Mouse (Mus musculus): Measurements from ENCODE around the gene Gm5800.

DNA sequence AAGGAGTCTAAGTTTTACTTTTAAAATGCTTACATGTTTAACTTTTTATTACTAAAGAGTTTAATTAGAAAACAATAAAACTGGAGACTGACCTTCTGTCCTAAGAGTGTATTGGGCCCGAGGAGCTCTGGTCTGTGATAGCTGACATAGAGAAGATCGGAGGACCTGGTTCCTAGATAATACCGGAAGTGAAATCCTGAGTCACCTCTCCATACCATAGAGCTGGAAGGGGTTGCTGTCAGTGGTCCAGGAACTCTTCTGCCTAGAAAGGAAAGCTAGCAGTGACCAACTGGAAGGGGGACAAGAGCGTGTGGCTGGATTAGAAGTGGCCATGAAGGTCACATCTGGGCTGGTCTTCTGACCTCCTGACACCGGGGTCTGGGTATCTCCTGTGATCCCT, 39.7 kb downstream of the Gm5800 start:
- no peak for TF ChIP-seq CTCF (IDR thresholded peaks at IDR 0.05; ENCODE audit: control insufficient read depth, insufficient read depth, insufficient replicate concordance, low read depth, low read length)
- no peak for TF ChIP-seq POLR2A (IDR thresholded peaks at IDR 0.05; ENCODE audit: control insufficient read depth, low read depth, low read length)

Data from testis, adult 2 months (tissue).